Mouse (Mus musculus): ENCODE measurements around the gene AI597479. TPM values are rescaled to one million over a fixed set of nuclear protein-coding genes. Genes with fewer than 3 reads are reported as not detected.

AI597479 gene
- polyA plus RNA-seq, 1 experiment = 5.0 TPM

GRCm38 (mm10) chr1:43137334-43137733, 38.8 kb downstream of the AI597479 start:
- H3K27me3 ChIP-seq (replicated peaks; ENCODE audit: control insufficient read depth, insufficient read depth, low read length) = no peaks in the 10 kb centered on the region
- 82% methylated on average over 5 of the region's 5 CpGs for WGBS
- H3K27ac ChIP-seq (ENCODE audit: insufficient read depth, low read depth, low read length) = no peak overlapping the region
- H3K36me3 ChIP-seq (ENCODE audit: control insufficient read depth, insufficient read depth, low read length) = no peaks in the 10 kb centered on the region
- no peak for DNase-seq
- H3K4me3 ChIP-seq (ENCODE audit: insufficient read depth, low read depth, low read length) = no peak overlapping the region
- TF ChIP-seq CTCF (conservative IDR thresholded peaks at IDR 0.05; ENCODE audit: insufficient read depth, insufficient read length, low read depth, low read length) (no peak), POLR2A (IDR thresholded peaks at IDR 0.05; ENCODE audit: low read depth, low read length) (no peak)
- H3K4me1 ChIP-seq (ENCODE audit: control insufficient read depth, insufficient read depth, low read length) = no peaks in the 10 kb centered on the region

DNA sequence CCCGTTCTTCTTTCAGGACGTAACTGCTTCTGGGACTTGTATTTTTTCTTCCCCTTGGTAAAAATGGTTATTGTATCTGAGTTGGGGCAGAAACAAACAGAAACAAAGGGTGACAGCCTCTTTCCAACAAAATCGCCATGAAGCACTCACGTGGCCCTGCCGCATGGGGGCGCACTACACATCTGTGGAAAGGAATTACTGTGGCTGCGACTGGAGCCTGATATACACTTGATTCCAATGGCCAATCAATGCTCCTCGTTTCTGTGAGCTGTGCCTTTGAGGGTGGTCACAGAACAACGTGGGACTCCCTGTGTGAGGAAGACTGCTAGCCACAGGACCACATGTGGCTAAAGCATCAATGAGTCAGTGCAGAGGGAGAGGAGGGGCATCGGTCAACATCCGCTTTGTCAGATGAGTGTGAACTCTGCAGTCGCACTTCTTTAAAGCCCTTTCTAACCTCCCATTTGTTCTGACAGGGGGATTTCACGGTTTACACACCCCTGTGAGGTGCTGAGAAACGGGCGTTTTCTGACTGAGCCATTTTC, 39.8 kb downstream of the AI597479 start:
- H3K27me3 ChIP-seq (replicated peaks; ENCODE audit: control insufficient read depth, insufficient read depth, low read length) = no peaks in the 10 kb centered on the region
- WGBS = 71% methylated on average over 15 of the region's 15 CpGs
- H3K27ac ChIP-seq (ENCODE audit: insufficient read depth, low read depth, low read length) = no peak overlapping the region
- H3K4me1 ChIP-seq (ENCODE audit: control insufficient read depth, insufficient read depth, low read length) = no peaks in the 10 kb centered on the region
- no peaks in the 10 kb centered on the region for H3K36me3 ChIP-seq (ENCODE audit: control insufficient read depth, insufficient read depth, low read length)
- H3K4me3 ChIP-seq (ENCODE audit: insufficient read depth, low read depth, low read length) = no peak overlapping the region
- TF ChIP-seq CTCF (conservative IDR thresholded peaks at IDR 0.05; ENCODE audit: insufficient read depth, insufficient read length, low read depth, low read length) (peak; percentile 52), POLR2A (IDR thresholded peaks at IDR 0.05; ENCODE audit: low read depth, low read length) (no peak)
- DNase-seq = no peak

GRCm38 (mm10) chr1:43139587-43140266, 41.2 kb downstream of the AI597479 start:
- Histone ChIP-seq H3K27me3 (replicated peaks; ENCODE audit: control insufficient read depth, insufficient read depth, low read length) (no peaks in the 10 kb centered on the region), H3K27ac (ENCODE audit: insufficient read depth, low read depth, low read length) (no peak overlapping the region), H3K4me1 (ENCODE audit: control insufficient read depth, insufficient read depth, low read length) (no peaks in the 10 kb centered on the region), H3K4me3 (ENCODE audit: insufficient read depth, low read depth, low read length) (no peak overlapping the region), H3K36me3 (ENCODE audit: control insufficient read depth, insufficient read depth, low read length) (no peaks in the 10 kb centered on the region)
- peak; percentile 90 for DNase-seq
- TF ChIP-seq CTCF (conservative IDR thresholded peaks at IDR 0.05; ENCODE audit: insufficient read depth, insufficient read length, low read depth, low read length) (peak; percentile 95), POLR2A (IDR thresholded peaks at IDR 0.05; ENCODE audit: low read depth, low read length) (no peak)
- WGBS = 53% methylated on average over 8 of the region's 8 CpGs

- H3K27ac ChIP-seq (ENCODE audit: insufficient read depth, low read depth, low read length) = peak overlapping the region; percentile 13; the same call in 1 of the 2 replicates
- 69% methylated on average over 11 of the region's 11 CpGs for WGBS
- H3K36me3 ChIP-seq (ENCODE audit: control insufficient read depth, insufficient read depth, low read length) = no peaks in the 10 kb centered on the region
- H3K4me3 ChIP-seq (ENCODE audit: insufficient read depth, low read depth, low read length) = no peak overlapping the region
- no peaks in the 10 kb centered on the region for H3K4me1 ChIP-seq (ENCODE audit: control insufficient read depth, insufficient read depth, low read length)
- no peaks in the 10 kb centered on the region for H3K27me3 ChIP-seq (replicated peaks; ENCODE audit: control insufficient read depth, insufficient read depth, low read length)
- DNase-seq = no peak
- no peak for TF ChIP-seq POLR2A (IDR thresholded peaks at IDR 0.05; ENCODE audit: low read depth, low read length)
- TF ChIP-seq CTCF (conservative IDR thresholded peaks at IDR 0.05; ENCODE audit: insufficient read depth, insufficient read length, low read depth, low read length) = no peak
These were observed 43.0 kb downstream of the AI597479 start for GRCm38 (mm10) chr1:43141555-43141961.

DNA sequence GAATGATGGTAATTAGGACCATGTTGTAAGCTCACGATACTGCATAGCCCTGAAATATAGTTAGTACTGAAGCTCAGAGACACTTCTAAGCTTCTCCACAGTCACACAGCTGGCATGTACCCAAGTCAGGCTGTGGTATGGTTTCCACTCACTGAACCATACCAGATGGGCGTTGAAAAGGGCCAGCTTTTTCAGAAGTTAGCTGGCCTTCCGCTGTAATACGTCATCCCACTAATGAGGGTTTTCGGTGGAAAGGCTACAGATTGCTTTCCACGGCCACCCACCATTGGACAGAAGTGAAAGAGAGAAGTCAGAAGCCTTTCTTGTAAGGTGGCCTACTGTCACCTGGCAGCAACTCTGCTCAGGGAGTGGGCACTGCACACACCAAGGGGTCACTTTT, 44.3 kb downstream of the AI597479 start:
- no peak overlapping the region for H3K4me3 ChIP-seq (ENCODE audit: insufficient read depth, low read depth, low read length)
- H3K4me1 ChIP-seq (ENCODE audit: control insufficient read depth, insufficient read depth, low read length) = 0 out of 2 replicates have a peak, but pooled peaks cover 2% of the 10 kb centered on the region
- H3K27me3 ChIP-seq (replicated peaks; ENCODE audit: control insufficient read depth, insufficient read depth, low read length) = no peaks in the 10 kb centered on the region
- no peak for DNase-seq
- H3K27ac ChIP-seq (ENCODE audit: insufficient read depth, low read depth, low read length) = no peak overlapping the region
- 63% methylated on average over 6 of the region's 6 CpGs for WGBS
- H3K36me3 ChIP-seq (ENCODE audit: control insufficient read depth, insufficient read depth, low read length) = no peaks in the 10 kb centered on the region
- TF ChIP-seq CTCF (conservative IDR thresholded peaks at IDR 0.05; ENCODE audit: insufficient read depth, insufficient read length, low read depth, low read length) (no peak), POLR2A (IDR thresholded peaks at IDR 0.05; ENCODE audit: low read depth, low read length) (no peak)

DNA sequence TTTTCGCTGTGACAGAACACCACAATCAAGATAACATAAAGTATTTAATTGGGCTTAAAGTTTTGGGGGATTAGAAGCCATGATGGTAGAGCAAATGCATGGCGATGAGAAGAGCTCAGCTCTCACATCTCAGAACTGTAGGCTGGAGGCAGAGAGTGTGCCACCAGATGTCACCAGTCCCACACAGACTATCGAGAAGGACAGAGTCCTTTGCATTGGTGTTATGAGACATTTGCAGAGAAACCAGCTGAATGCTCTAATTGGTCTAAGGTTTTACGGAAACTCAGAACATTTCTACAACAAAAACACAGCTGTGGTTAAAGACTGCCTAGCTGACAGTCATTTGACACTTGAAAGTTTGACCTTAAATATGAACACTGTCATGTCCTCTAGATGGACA, 44.8 kb downstream of the AI597479 start:
- H3K36me3 ChIP-seq (ENCODE audit: control insufficient read depth, insufficient read depth, low read length) = no peaks in the 10 kb centered on the region
- peak overlapping the region; percentile 74 for H3K27ac ChIP-seq (ENCODE audit: insufficient read depth, low read depth, low read length)
- H3K4me3 ChIP-seq (ENCODE audit: insufficient read depth, low read depth, low read length) = no peak overlapping the region
- no peak for TF ChIP-seq POLR2A (IDR thresholded peaks at IDR 0.05; ENCODE audit: low read depth, low read length)
- peak; percentile 67 for TF ChIP-seq CTCF (conservative IDR thresholded peaks at IDR 0.05; ENCODE audit: insufficient read depth, insufficient read length, low read depth, low read length)
- DNase-seq = peak; percentile 45
- 0 out of 2 replicates have a peak, but pooled peaks cover 2% of the 10 kb centered on the region for H3K4me1 ChIP-seq (ENCODE audit: control insufficient read depth, insufficient read depth, low read length)
- no peaks in the 10 kb centered on the region for H3K27me3 ChIP-seq (replicated peaks; ENCODE audit: control insufficient read depth, insufficient read depth, low read length)
- 63% methylated on average over 4 of the region's 4 CpGs for WGBS

DNA sequence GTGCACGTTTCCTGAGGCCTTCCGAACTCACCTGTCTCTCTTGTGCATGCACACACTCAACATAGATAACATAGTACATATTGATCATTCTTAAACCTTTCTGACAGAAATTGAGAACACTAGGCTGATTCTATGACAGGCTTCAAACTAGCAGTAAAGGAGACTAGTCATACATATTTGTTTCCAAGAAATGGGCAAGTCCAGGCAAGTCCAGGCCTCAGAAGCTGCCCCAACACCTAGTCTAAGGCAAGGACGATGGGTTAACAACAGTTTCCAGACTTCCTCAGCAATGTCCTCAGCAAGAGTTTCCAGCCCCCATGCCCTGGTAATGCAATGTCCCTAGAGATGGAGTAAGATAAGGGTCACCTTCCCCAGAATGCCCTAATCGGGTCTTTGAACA, 45.3 kb downstream of the AI597479 start:
- H3K27me3 ChIP-seq (replicated peaks; ENCODE audit: control insufficient read depth, insufficient read depth, low read length) = no peaks in the 10 kb centered on the region
- TF ChIP-seq CTCF (conservative IDR thresholded peaks at IDR 0.05; ENCODE audit: insufficient read depth, insufficient read length, low read depth, low read length) (no peak), POLR2A (IDR thresholded peaks at IDR 0.05; ENCODE audit: low read depth, low read length) (no peak)
- H3K4me3 ChIP-seq (ENCODE audit: insufficient read depth, low read depth, low read length) = no peak overlapping the region
- no peaks in the 10 kb centered on the region for H3K36me3 ChIP-seq (ENCODE audit: control insufficient read depth, insufficient read depth, low read length)
- 0 out of 2 replicates have a peak, but pooled peaks cover 2% of the 10 kb centered on the region for H3K4me1 ChIP-seq (ENCODE audit: control insufficient read depth, insufficient read depth, low read length)
- peak overlapping the region; percentile 74 for H3K27ac ChIP-seq (ENCODE audit: insufficient read depth, low read depth, low read length)
- WGBS = 75% methylated on average over 4 of the region's 4 CpGs
- no peak for DNase-seq

Measured in kidney, adult 2 months (tissue).